Mouse (Mus musculus): ENCODE measurements around the gene Lcn10. TPM values are rescaled to one million over a fixed set of nuclear protein-coding genes. Genes with fewer than 3 reads are reported as not detected.

Gene Lcn10
- total RNA-seq (2023), result not detected in 4 replicates

GRCm38 (mm10) chr2:25682426-25682825 is at the start of gene Lcn10:
Gene Lcn10 (plus strand): TSS chr2:25682726.

DNA sequence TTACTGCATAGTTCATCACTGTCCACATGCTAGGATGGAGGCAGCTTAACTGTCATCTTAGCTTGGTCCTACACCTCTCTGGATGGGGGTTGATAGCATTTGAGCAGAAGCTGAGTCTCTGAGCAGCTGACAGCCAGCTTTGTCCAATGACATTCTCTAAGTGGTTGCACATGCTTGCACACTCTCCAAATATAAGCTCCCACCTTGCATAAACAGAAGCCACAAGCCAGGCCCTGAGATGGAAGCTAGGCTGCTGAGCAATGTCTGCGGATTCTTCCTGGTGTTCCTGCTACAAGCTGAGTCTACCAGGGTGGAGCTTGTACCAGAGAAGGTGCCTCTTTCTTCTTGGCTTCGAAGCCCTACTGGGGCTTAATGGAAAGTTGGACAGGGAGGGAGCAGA is 29.6 kb upstream of the Lcn10 start, which contains the start of gene Lcn8:
TSS of gene Lcn8 (plus strand) at position 219 of the 400 bp plus-strand sequence.

DNA sequence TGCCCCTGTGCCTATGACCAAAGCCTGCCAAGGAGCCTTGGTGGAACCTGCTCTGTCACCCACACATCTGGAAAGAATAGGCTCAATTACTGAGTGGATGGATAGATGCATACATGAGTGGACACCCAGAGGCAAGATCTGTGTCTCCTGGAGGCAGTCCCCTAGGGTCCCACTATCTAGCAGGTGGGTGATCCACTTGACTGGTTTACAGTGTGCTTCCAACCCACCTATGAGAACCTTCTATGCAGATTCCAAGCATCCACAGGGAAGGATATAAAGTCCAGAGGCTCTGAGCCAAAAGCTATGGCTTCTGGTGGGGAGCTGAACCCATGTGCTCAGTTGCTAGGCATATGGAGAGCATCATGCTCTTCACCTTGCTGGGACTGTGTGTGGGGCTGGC is 24.9 kb upstream of the Lcn10 start, which contains the start of gene Lcn5:
TSS of gene Lcn5 (plus strand) at position 301 of the 400 bp plus-strand sequence.

DNA sequence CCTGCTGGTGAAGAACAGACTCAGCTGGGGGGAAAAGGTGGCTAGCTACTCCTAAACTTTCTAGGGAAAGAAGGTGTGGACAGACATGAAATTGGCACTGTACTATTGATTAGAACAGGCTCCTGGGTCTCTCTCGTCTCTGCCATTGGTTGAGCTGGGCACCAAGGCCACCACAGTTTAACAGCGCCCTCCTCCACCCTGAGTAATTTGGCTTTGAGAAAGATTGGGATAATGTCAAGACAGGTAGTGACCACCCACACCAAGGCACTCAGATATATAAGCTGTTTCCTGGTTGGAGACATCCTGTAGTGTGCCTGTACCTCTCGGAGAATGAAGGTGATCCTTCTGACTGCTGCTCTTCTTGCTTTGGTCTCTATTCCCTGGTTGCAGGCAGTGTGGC is 6.0 kb upstream of the Lcn10 start, which contains the start of gene Lcn6:
TSS of gene Lcn6 (plus strand) at position 301 of the 400 bp plus-strand sequence.

DNA sequence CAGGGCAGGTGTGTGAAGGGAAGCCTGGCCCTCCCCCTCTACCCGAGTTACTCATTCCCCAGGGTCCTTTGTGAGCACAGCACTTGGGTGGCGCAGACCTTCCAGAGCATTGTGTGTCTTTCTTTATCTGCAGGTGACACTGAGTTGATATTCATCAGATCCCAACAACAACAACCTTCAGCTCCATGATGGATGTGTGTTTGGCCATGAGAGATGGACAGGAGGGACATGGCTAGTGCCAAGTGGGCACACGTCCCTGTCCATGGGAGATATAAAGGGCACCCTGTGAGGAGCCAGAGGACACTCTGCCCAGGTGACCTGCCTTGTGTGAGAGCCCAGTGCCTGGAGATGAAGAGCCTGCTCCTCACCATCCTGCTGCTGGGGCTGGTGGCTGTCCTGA is 17.2 kb downstream of the Lcn10 start, which contains the start of gene Obp2a:
TSS of gene Obp2a (plus strand) at position 301 of the 400 bp plus-strand sequence.

DNA sequence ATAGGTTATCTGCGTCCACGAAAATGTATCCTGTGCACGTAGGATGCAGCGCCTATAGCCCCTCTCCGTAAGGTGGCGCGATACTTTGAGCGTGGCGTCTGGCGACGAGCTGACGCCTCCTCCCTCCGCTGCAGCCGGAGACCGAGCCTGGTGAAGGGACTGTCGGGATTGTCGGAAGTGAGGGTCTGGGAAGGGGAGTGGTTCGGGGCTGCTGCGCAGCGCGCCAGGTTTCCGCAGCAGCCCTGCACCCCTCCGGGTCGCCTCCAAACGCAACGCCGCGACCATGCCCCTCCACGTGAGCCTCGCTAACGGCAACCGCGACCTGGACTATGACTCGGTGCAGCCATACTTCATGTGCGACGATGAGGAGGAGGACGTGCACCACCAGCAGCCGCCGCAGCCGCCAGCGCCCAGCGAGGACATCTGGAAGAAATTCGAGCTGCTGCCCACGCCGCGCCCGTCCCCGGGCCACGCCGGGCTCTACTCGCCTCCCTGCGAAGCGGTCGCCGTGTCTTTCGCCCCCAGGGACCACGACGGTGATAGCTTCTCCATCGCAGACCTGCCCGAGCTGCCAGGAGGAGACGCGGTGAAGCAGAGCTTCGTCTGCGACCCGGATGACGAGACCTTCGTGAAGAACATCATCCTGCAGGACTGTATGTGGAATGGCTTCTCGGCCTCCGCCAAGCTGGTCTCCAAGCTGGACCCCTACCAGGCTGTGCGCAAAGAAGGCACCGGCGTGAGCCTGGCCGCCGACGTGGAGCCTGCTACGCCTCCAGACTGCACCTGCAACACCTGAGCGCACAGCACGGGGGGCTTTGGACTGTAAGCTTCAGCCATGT is 24.3 kb downstream of the Lcn10 start, which contains the start of gene Bmyc:
TSS of gene Bmyc (plus strand) at position 97 of the 839 bp plus-strand sequence.

Other genes starting within 250 kb of the Lcn10 start
- gene Clic3, start 225.9 kb upstream of the Lcn10 start, total RNA-seq (2023), result 0.83 TPM in 1 of 4 replicates, not detected in the others
- 115 to 135 TPM (median 127 TPM) in 4 replicates for gene Paxx, start 221.6 kb upstream of the Lcn10 start, total RNA-seq (2023)
- gene Ptgds, start 212.7 kb upstream of the Lcn10 start, total RNA-seq (2023), result not detected in 4 replicates
- gene Lcn12, start 188.8 kb upstream of the Lcn10 start, total RNA-seq (2023), result not detected in 4 replicates
- gene Fbxw5, start 182.0 kb upstream of the Lcn10 start, total RNA-seq (2023), result 64.9 to 78.2 TPM (median 70.7 TPM) in 4 replicates
- 1.1 TPM in 1 of 4 replicates, not detected in the others for gene C8g, start 181.0 kb upstream of the Lcn10 start, total RNA-seq (2023)
- gene Traf2, start 135.8 kb upstream of the Lcn10 start, total RNA-seq (2023), result 56.9 to 61.5 TPM (median 58.0 TPM) in 4 replicates
- gene Edf1, start 124.9 kb upstream of the Lcn10 start, total RNA-seq (2023), result 109 to 125 TPM (median 115 TPM) in 4 replicates
- gene Mamdc4, start 107.9 kb upstream of the Lcn10 start, total RNA-seq (2023), result 0.77 to 2.4 TPM (median 1.5 TPM) in 4 replicates
- gene Phpt1, start 107.5 kb upstream of the Lcn10 start, total RNA-seq (2023), result 16.1 to 21.8 TPM (median 17.6 TPM) in 4 replicates
- 0.24 to 0.38 TPM (median 0.37 TPM) in 3 of 4 replicates, not detected in the other for gene Ajm1, start 101.0 kb upstream of the Lcn10 start, total RNA-seq (2023)
- 102 to 112 TPM (median 109 TPM) in 4 replicates for gene Rabl6, start 74.2 kb upstream of the Lcn10 start, total RNA-seq (2023)
- not detected in 4 replicates for gene Ccdc183, start 65.0 kb upstream of the Lcn10 start, total RNA-seq (2023)
- 0.78 to 2.9 TPM (median 2.4 TPM) in 4 replicates for gene Tmem141, start 60.7 kb upstream of the Lcn10 start, total RNA-seq (2023)
- 4.1 to 8.3 TPM (median 5.8 TPM) in 4 replicates for gene Fcna, start 54.7 kb upstream of the Lcn10 start, total RNA-seq (2023)
- gene Lcn8, start 29.6 kb upstream of the Lcn10 start, total RNA-seq (2023), result not detected in 4 replicates
- gene Lcn5, start 24.8 kb upstream of the Lcn10 start, total RNA-seq (2023), result not detected in 4 replicates
- not detected in 4 replicates for gene Lcn6, start 5.9 kb upstream of the Lcn10 start, total RNA-seq (2023)
- not detected in 4 replicates for gene Obp2a, start 17.3 kb downstream of the Lcn10 start, total RNA-seq (2023)
- gene Bmyc, start 24.0 kb downstream of the Lcn10 start, total RNA-seq (2023), result 25.1 to 40.3 TPM (median 25.4 TPM) in 4 replicates
- not detected in 4 replicates for gene Obp2b, start 54.3 kb downstream of the Lcn10 start, total RNA-seq (2023)
- not detected in 4 replicates for gene Lcn3, start 82.8 kb downstream of the Lcn10 start, total RNA-seq (2023)
- not detected in 4 replicates for gene Lcn11, start 94.3 kb downstream of the Lcn10 start, total RNA-seq (2023)
- gene Gm13539, start 99.5 kb downstream of the Lcn10 start, total RNA-seq (2023), result not detected in 4 replicates
- gene Glt6d1, start 133.1 kb downstream of the Lcn10 start, total RNA-seq (2023), result not detected in 4 replicates
- gene Lcn9, start 140.4 kb downstream of the Lcn10 start, total RNA-seq (2023), result not detected in 4 replicates
- 0.44 TPM in 1 of 4 replicates, not detected in the others for gene Sohlh1, start 164.5 kb downstream of the Lcn10 start, total RNA-seq (2023)
- gene Kcnt1, start 181.0 kb downstream of the Lcn10 start, total RNA-seq (2023), result not detected in 4 replicates

All from B cell, adult 62 days (primary cell).